Mouse (Mus musculus): Measurements from ENCODE around the gene Dmd.

DNA sequence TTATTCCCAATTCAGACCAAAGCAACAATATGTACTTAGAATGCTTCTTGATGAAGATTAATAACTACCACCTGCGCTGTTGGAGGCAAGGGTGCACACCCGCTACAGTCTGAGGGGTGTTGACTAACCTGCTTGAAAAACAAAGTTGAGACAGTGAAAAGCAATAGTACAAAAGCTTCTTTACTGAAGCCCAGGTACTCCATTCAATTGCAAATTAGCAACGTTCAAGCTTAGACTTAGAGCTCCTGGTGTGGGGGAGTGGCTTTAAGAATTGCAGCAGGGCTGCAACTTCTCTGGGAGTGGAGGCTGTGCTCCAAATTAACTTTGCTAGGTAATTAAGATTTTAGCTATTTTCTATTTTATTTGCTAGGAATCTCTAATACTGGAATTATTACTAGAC, 1495.3 kb downstream of the Dmd start:
- TF ChIP-seq POLR2A (IDR thresholded peaks at IDR 0.05; ENCODE audit: insufficient read depth, low read depth, low read length), result no peak
- no peak for TF ChIP-seq CTCF (IDR thresholded peaks at IDR 0.05; ENCODE audit: insufficient read depth, low read depth, low read length)

Measured in olfactory bulb, adult 2 months (tissue).